Mouse (Mus musculus) cortical plate, adult 2 months (tissue): ENCODE measurements around the gene Csf3.

ENCODE experiments used
- CTCF ChIP-seq: fragments of 200-500 bp; IDR thresholded peaks from 2 replicates; pipeline ENCODE4 v1.5.1; 2011; ENCODE audit warnings: mild to moderate bottlenecking, control low read depth, low read length; ENCODE audit not compliant: insufficient read depth; ENCODE audit errors: extremely low read depth
- POLR2A ChIP-seq: fragments of 200-500 bp; IDR thresholded peaks from 2 replicates; pipeline ENCODE4 v1.6.1; 2011; ENCODE audit warnings: mild to moderate bottlenecking, low read length, control low read depth; ENCODE audit not compliant: insufficient read depth; ENCODE audit errors: extremely low read depth

GRCm38 (mm10) chr11:98752562-98753140, 51.6 kb downstream of the Csf3 start:
- no peak for TF ChIP-seq CTCF
- TF ChIP-seq POLR2A, result no peak
